In genomic region chr3:87616957-87617810, GRCm38 (mm10) we compare ENCODE assay signal across 8 mouse cellular contexts. TPM values are rescaled to one million over a fixed set of nuclear protein-coding genes. Genes with fewer than 3 reads are reported as not detected.
DNase-seq lines count a peak whose midpoint lies in the region; ATAC-seq and TF ChIP-seq lines count a peak whose summit lies in the region.

TSS of gene Arhgef11 (plus strand) at chr3:87617559.

- H3K27ac ChIP-seq in CH12.LX (ENCODE audit: insufficient read depth, low read depth): no peak within 1 kb of the TSS
- H3K27ac ChIP-seq in forebrain, embryonic 12.5 days: peak within 1 kb of the TSS; percentile 91
- peak within 1 kb of the TSS; percentile 89 for H3K27ac ChIP-seq in heart, embryonic 16.5 days (ENCODE audit: low read length)
- H3K27ac ChIP-seq in liver, embryonic 16.5 days (ENCODE audit: low read length): peak within 1 kb of the TSS; percentile 74
- peak within 1 kb of the TSS; percentile 96 for H3K27ac ChIP-seq in neural tube, embryonic 13.5 days (replicated peaks)
- H3K27ac ChIP-seq in testis, adult 2 months (ENCODE audit: control insufficient read depth, insufficient read depth, low read depth, low read length): peak within 1 kb of the TSS; percentile 97

- TF ChIP-seq EP300 in CH12.LX (IDR thresholded peaks at IDR 0.05; ENCODE audit: low read length): no peak

- H3K4me1 ChIP-seq in CH12.LX (ENCODE audit: control insufficient read depth in 1 of 2, insufficient read depth in 2 of 2): peaks cover 15 to 40% of the 10 kb centered on the region in 2 experiments
- H3K4me1 ChIP-seq in forebrain, embryonic 12.5 days: peaks cover 48% of the 10 kb centered on the region
- H3K4me1 ChIP-seq in heart, embryonic 16.5 days (ENCODE audit: control insufficient read depth, insufficient read depth, low read length): peaks cover 22% of the 10 kb centered on the region
- peaks cover 5% of the 10 kb centered on the region for H3K4me1 ChIP-seq in liver, embryonic 16.5 days (ENCODE audit: control insufficient read depth, low read depth, low read length)
- H3K4me1 ChIP-seq in neural tube, embryonic 13.5 days (replicated peaks): peaks cover 47% of the 10 kb centered on the region
- H3K4me1 ChIP-seq in testis, adult 2 months (ENCODE audit: control insufficient read depth, insufficient read depth, low read length): peaks cover 17% of the 10 kb centered on the region

- no peak for TF ChIP-seq RAD21 in CH12.LX (IDR thresholded peaks at IDR 0.05; ENCODE audit: low read depth, low read length)

- H3K27me3 ChIP-seq in CH12.LX (replicated peaks): peaks cover 8% of the 10 kb centered on the region
- H3K27me3 ChIP-seq in forebrain, embryonic 12.5 days: no peaks in the 10 kb centered on the region
- no peaks in the 10 kb centered on the region for H3K27me3 ChIP-seq in heart, embryonic 16.5 days (ENCODE audit: control insufficient read depth, insufficient read depth, low read length)
- H3K27me3 ChIP-seq in liver, embryonic 16.5 days (ENCODE audit: control insufficient read depth, insufficient read depth, low read depth, low read length): peaks cover 12% of the 10 kb centered on the region
- H3K27me3 ChIP-seq in neural tube, embryonic 13.5 days: no peaks in the 10 kb centered on the region
- H3K27me3 ChIP-seq in testis, adult 2 months (ENCODE audit: control insufficient read depth, insufficient read depth, low read length): no peaks in the 10 kb centered on the region

- peak; percentile 77 for TF ChIP-seq POLR2A in CH12.LX (IDR thresholded peaks at IDR 0.05; ENCODE audit: low read depth, low read length)
- peak; percentile 63 for TF ChIP-seq POLR2A in testis, adult 2 months (IDR thresholded peaks at IDR 0.05; ENCODE audit: control insufficient read depth, low read depth, low read length)

- H3K9ac ChIP-seq in CH12.LX (ENCODE audit: insufficient read depth, low read depth): peak within 1 kb of the TSS; percentile 76
- H3K9ac ChIP-seq in forebrain, embryonic 12.5 days: peak within 1 kb of the TSS; percentile 74
- peak within 1 kb of the TSS; percentile 89 for H3K9ac ChIP-seq in heart, embryonic 16.5 days (ENCODE audit: low read length)
- peak within 1 kb of the TSS; percentile 82 for H3K9ac ChIP-seq in liver, embryonic 16.5 days (ENCODE audit: low read depth, low read length)
- peak within 1 kb of the TSS; percentile 88 for H3K9ac ChIP-seq in neural tube, embryonic 13.5 days

- no peaks in the 10 kb centered on the region for H3K9me3 ChIP-seq in CH12.LX (replicated peaks; ENCODE audit: low read length)
- H3K9me3 ChIP-seq in forebrain, embryonic 12.5 days: no peaks in the 10 kb centered on the region
- H3K9me3 ChIP-seq in heart, embryonic 16.5 days (replicated peaks; ENCODE audit: control insufficient read depth, low read length): no peaks in the 10 kb centered on the region
- H3K9me3 ChIP-seq in liver, embryonic 16.5 days (replicated peaks; ENCODE audit: control insufficient read depth, low read length): no peaks in the 10 kb centered on the region
- H3K9me3 ChIP-seq in neural tube, embryonic 13.5 days: no peaks in the 10 kb centered on the region

- under 1% methylated on average over 70 of the region's 101 CpGs for WGBS in forebrain, embryonic 12.5 days
- WGBS in heart, embryonic 16.5 days: 2% methylated on average over 79 of the region's 101 CpGs
- 1% methylated on average over 67 of the region's 101 CpGs for WGBS in liver, embryonic 16.5 days (ENCODE audit: insufficient replicate concordance)
- WGBS in neural tube, embryonic 13.5 days: 2% methylated on average over 77 of the region's 101 CpGs

- dilution Hi-C loops in CH12.LX (cut with MboI; ENCODE audit: extremely low pct_ligation_motif_present, extremely low pct_unique_long_range_greater_than_20kb, low sequenced_read_pairs): no loop called here

- no peak for TF ChIP-seq CTCF in CH12.LX (conservative IDR thresholded peaks at IDR 0.05 in 1 of 2, IDR thresholded peaks at IDR 0.05 in 1 of 2; ENCODE audit: low read depth in 2 of 2, low read length in 2 of 2)
- no peak for TF ChIP-seq CTCF in testis, adult 2 months (IDR thresholded peaks at IDR 0.05; ENCODE audit: control insufficient read depth, insufficient read depth, insufficient replicate concordance, low read depth, low read length)

- peaks cover 22% of the 10 kb centered on the region for H3K79me2 ChIP-seq in CH12.LX (replicated peaks; ENCODE audit: control insufficient read depth, extremely low read depth, insufficient read depth, poor library complexity, severe bottlenecking)

- DNase-seq in CH12.LX (ENCODE audit: extremely low read depth): peak; percentile 52
- DNase-seq in c-Kit-positive CD71-positive TER-119-negative erythroid progenitor cells, embryonic 14.5 days (ENCODE audit: low read depth): peak; percentile 34
- peak; percentile 87 to 92 for DNase-seq in kidney, postnatal 36 days

- H3K4me2 ChIP-seq in CH12.LX (ENCODE audit: insufficient read depth, low read depth, poor library complexity, severe bottlenecking): peak within 1 kb of the TSS; percentile 72
- H3K4me2 ChIP-seq in forebrain, embryonic 12.5 days: peak within 1 kb of the TSS; percentile 83
- peak within 1 kb of the TSS; percentile 80 for H3K4me2 ChIP-seq in heart, embryonic 16.5 days (ENCODE audit: low read depth, low read length)
- H3K4me2 ChIP-seq in liver, embryonic 16.5 days (ENCODE audit: low read depth, low read length): peak within 1 kb of the TSS; percentile 81
- peak within 1 kb of the TSS; percentile 97 for H3K4me2 ChIP-seq in neural tube, embryonic 13.5 days

- H3K4me3 ChIP-seq in CH12.LX (replicated peaks in 1 of 3; ENCODE audit: low read depth in 2 of 3, low read length in 2 of 3, poor library complexity in 1 of 3): peak within 1 kb of the TSS; percentile 67 to 79 (median 73)
- H3K4me3 ChIP-seq in forebrain, embryonic 12.5 days (replicated peaks): peak within 1 kb of the TSS; percentile 83
- peak within 1 kb of the TSS; percentile 79 for H3K4me3 ChIP-seq in heart, embryonic 16.5 days (ENCODE audit: low read length)
- peak within 1 kb of the TSS; percentile 77 for H3K4me3 ChIP-seq in liver, embryonic 16.5 days (ENCODE audit: low read depth, low read length)
- peak within 1 kb of the TSS; percentile 85 for H3K4me3 ChIP-seq in neural tube, embryonic 13.5 days
- H3K4me3 ChIP-seq in testis, adult 2 months (ENCODE audit: control insufficient read depth, low read depth, low read length): peak within 1 kb of the TSS; percentile 99

- H3K36me3 ChIP-seq in CH12.LX (replicated peaks in 1 of 2; ENCODE audit: control insufficient read depth in 1 of 2, insufficient read depth in 1 of 2, low read length in 1 of 2): peaks cover 0 to 5% of the 10 kb centered on the region in 2 experiments
- no peaks in the 10 kb centered on the region for H3K36me3 ChIP-seq in forebrain, embryonic 12.5 days (replicated peaks)
- no peaks in the 10 kb centered on the region for H3K36me3 ChIP-seq in heart, embryonic 16.5 days (ENCODE audit: control insufficient read depth, insufficient read depth)
- H3K36me3 ChIP-seq in liver, embryonic 16.5 days (ENCODE audit: control insufficient read depth, insufficient read depth): no peaks in the 10 kb centered on the region
- H3K36me3 ChIP-seq in neural tube, embryonic 13.5 days: no peaks in the 10 kb centered on the region
- no peaks in the 10 kb centered on the region for H3K36me3 ChIP-seq in testis, adult 2 months (ENCODE audit: control insufficient read depth, insufficient read depth, low read length)

- in situ Hi-C loops in CH12.LX (cut with MboI; ENCODE audit: low pct_ligation_motif_present, low pct_unique_long_range_greater_than_20kb, low sequenced_read_pairs): no loop called here

- peak; percentile 94 for ATAC-seq in forebrain, embryonic 12.5 days (ENCODE audit: low FRiP score)
- ATAC-seq in heart, embryonic 16.5 days (replicated peaks; ENCODE audit: extremely low read depth, insufficient read depth, low FRiP score): peak; percentile 96
- ATAC-seq in liver, embryonic 16.5 days (ENCODE audit: low read depth): peak; percentile 89
- ATAC-seq in neural tube, embryonic 13.5 days (ENCODE audit: low read depth): peak; percentile 92

TF ChIP-seq in CH12.LX, 34 proteins besides CTCF, POLR2A, EP300 and RAD21 (continues in another document):
- TF ChIP-seq KAT2A (IDR thresholded peaks at IDR 0.05; ENCODE audit: insufficient replicate concordance, low read length) (0 out of 2 replicates have a peak, but pooled peaks have one; percentile 28), MXI1 (IDR thresholded peaks at IDR 0.05; ENCODE audit: low read depth, low read length) (no peak), MYC (IDR thresholded peaks at IDR 0.05; ENCODE audit: low read depth, low read length) (no peak), TBP (conservative IDR thresholded peaks at IDR 0.05; ENCODE audit: low read depth, low read length) (no peak), ETS1 (conservative IDR thresholded peaks at IDR 0.05; ENCODE audit: low read depth, low read length) (no peak), CHD2 (IDR thresholded peaks at IDR 0.05; ENCODE audit: low read length) (no peak), E2F4 (IDR thresholded peaks at IDR 0.05; ENCODE audit: insufficient replicate concordance, low read depth, low read length) (no peak), TCF12 (IDR thresholded peaks at IDR 0.05; ENCODE audit: low read depth, low read length) (peak; percentile 32; the same call in 1 of the 2 replicates), NELFE (IDR thresholded peaks at IDR 0.05; ENCODE audit: low read depth, low read length) (peak; percentile 60), MAX (IDR thresholded peaks at IDR 0.05; ENCODE audit: low read length) (no peak), ELF1 (IDR thresholded peaks at IDR 0.05; ENCODE audit: low read depth, low read length) (peak; percentile 68), MEF2A (IDR thresholded peaks at IDR 0.05; ENCODE audit: borderline replicate concordance, low read depth, low read length) (0 out of 2 replicates have a peak, but pooled peaks have one; percentile 30), MAZ (IDR thresholded peaks at IDR 0.05; ENCODE audit: low read depth, low read length) (no peak), ZMIZ1 (IDR thresholded peaks at IDR 0.05; ENCODE audit: low read depth, low read length) (0 out of 2 replicates have a peak, but pooled peaks have one; percentile 31), NRF1 (IDR thresholded peaks at IDR 0.05; ENCODE audit: low read depth, low read length) (0 out of 2 replicates have a peak, but pooled peaks have one; percentile 7), IRF4 (IDR thresholded peaks at IDR 0.05; ENCODE audit: low read depth, low read length) (no peak)

RNA-seq across cellular contexts. Expression of gene Arhgef11, which starts in this region (rescaled TPM):
- total RNA-seq in CH12.LX (2012; rRNA removed): 7.7 and 8.7 TPM in 2 replicates
- 5.0 and 5.6 TPM in 2 replicates for total RNA-seq in CH12.LX (2014; rRNA removed)
- 7.6 and 11.7 TPM in 2 replicates for polyA plus RNA-seq in CH12.LX (2012; ENCODE audit: insufficient read length, low read depth)
- polyA plus RNA-seq in forebrain, embryonic 12.5 days (2016; fragmentation: Nextera tagmentation; extraction: Ambion mirVana): 25.9 and 29.5 TPM in 2 replicates
- polyA plus RNA-seq in heart, embryonic 16.5 days (2015; fragmentation: Nextera tagmentation; extraction: Ambion mirVana): 7.6 and 10.0 TPM in 2 replicates
- polyA plus RNA-seq in liver, embryonic 16.5 days (2015; fragmentation: Nextera tagmentation; extraction: Ambion mirVana): 3.2 and 3.8 TPM in 2 replicates
- 21.3 and 22.0 TPM in 2 replicates for polyA plus RNA-seq in neural tube, embryonic 13.5 days (2015; fragmentation: Nextera tagmentation; extraction: Ambion mirVana)
- 15.9 and 17.5 TPM in 2 replicates for polyA plus RNA-seq in testis, adult 2 months (2012; rRNA removed)

Comparison
In these comparisons a context has a peak if more than half of its experiments do, and no peak if none do; other contexts are left out.
1. DNase-seq: peak in every context shown above with its lines; median percentile 90 in kidney, postnatal 36 days; 52 in CH12.LX; 34 in c-Kit-positive CD71-positive TER-119-negative erythroid progenitor cells, embryonic 14.5 days.